Mouse (Mus musculus): ENCODE data around the gene Shroom2. TPM values are rescaled to one million over a fixed set of nuclear protein-coding genes. Genes with fewer than 3 reads are reported as not detected.
A peak's percentile ranks its signal among the peaks of the same experiment; 100 is the strongest.

Gene Shroom2
- polyA plus RNA-seq, 1 experiment from 2014 or later, result 6.6 TPM

DNA sequence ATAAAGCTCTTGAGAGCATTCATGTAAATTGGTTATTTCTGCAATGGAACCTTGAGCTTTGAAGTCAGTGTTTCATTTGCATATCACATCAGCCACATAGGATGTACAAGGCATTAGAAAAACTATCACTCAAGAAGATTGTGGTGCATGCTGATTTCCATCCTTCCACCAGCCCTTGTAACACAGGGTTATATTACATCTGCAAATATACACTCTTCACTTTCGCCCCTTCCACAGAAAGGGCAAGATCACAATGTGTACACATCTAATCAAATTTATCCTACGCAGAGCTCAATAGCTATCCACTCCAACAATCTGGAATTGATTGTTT lies 112.7 kb downstream of the Shroom2 start:
- Histone ChIP-seq H3K27ac (ENCODE audit: low read length) (no peak overlapping the region), H3K4me3 (ENCODE audit: low read length) (no peak overlapping the region), H3K4me2 (replicated peaks; ENCODE audit: low read depth, low read length) (no peak overlapping the region), H3K27me3 (ENCODE audit: insufficient read depth, low read length) (peaks cover 25% of the 10 kb centered on the region; the same call in 1 of the 2 replicates), H3K9me3 (ENCODE audit: low read length) (no peaks in the 10 kb centered on the region), H3K36me3 (ENCODE audit: insufficient read depth, low read length) (peaks cover 3% of the 10 kb centered on the region; the same call in 1 of the 2 replicates), H3K4me1 (ENCODE audit: insufficient read depth, low read length) (no peaks in the 10 kb centered on the region), H3K9ac (replicated peaks; ENCODE audit: low read length) (no peak overlapping the region)
- ATAC-seq (ENCODE audit: low FRiP score, low TSS enrichment), result no peak
- WGBS, result 78% methylated on average over 2 of the region's 2 CpGs

DNA sequence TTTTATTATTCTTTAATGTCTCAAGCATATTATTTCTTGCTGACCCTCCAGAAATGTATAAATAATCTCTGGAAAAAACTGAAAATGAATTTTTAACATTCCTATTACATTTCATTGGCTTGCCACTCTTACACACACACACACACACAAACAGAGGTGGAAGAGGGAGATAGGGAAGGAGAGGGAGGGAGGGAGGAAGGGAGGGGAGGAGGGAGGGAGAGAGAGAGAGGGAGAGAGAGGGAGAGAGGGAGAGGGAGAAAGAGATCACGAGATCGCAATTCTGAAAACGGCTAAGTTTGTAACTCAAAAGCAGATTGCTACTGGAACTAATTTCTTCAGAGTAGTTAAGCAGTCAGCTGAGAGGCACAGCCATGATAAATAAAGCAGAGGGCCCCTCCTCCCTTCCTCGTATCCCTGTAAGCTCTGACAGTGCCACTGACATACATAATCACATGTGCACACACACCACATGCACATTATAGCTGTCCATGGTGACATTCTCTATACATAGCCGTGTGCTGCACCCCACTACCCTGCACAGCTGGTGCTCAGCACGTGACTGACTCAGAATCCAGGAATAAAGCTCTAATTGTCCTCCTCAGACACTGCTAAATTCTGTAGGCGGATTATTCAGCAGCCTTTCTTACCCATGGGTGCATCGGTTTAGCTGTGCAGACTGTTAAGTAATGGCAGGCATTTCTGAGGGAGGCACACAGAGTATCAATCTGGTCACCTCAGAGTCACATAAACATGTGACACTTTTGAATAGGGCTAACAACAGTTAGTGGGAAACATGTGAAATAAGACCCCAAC lies 113.3 kb downstream of the Shroom2 start:
- no peak overlapping the region for H3K9ac ChIP-seq (replicated peaks; ENCODE audit: low read length)
- peaks cover 24% of the 10 kb centered on the region; the same call in 1 of the 2 replicates for H3K27me3 ChIP-seq (ENCODE audit: insufficient read depth, low read length)
- no peaks in the 10 kb centered on the region for H3K9me3 ChIP-seq (ENCODE audit: low read length)
- H3K36me3 ChIP-seq (ENCODE audit: insufficient read depth, low read length), result peaks cover 3% of the 10 kb centered on the region; the same call in 1 of the 2 replicates
- no peak overlapping the region for H3K4me3 ChIP-seq (ENCODE audit: low read length)
- 0 out of 2 replicates have a peak, but pooled peaks have one; percentile 19 for ATAC-seq (ENCODE audit: low FRiP score, low TSS enrichment)
- WGBS, result 55% methylated on average over 8 of the region's 8 CpGs
- H3K4me2 ChIP-seq (replicated peaks; ENCODE audit: low read depth, low read length), result no peak overlapping the region
- H3K27ac ChIP-seq (ENCODE audit: low read length), result no peak overlapping the region
- H3K4me1 ChIP-seq (ENCODE audit: insufficient read depth, low read length), result no peaks in the 10 kb centered on the region

DNA sequence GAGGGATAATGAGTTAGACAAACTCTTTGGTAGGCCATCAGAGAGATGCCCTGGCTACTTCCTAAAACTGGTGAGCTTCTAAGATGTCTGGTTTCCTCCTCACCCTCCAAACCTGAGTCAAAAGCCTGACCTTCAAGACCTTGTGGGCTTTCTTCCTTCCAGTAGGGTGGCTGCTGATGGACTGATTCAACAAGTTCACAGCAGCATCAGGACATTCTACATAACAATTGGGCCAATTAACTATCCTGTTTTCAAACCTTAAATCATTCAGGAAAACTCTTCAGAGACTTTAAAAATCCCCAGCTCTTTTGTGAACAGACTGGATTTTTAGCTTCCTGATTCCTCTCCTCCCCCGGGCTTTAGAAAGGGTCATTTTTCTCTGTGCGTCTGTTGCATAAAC lies 116.6 kb downstream of the Shroom2 start:
- no peak overlapping the region for H3K4me3 ChIP-seq (ENCODE audit: low read length)
- no peak for ATAC-seq (ENCODE audit: low FRiP score, low TSS enrichment)
- H3K27ac ChIP-seq (ENCODE audit: low read length), result no peak overlapping the region
- no peaks in the 10 kb centered on the region for H3K4me1 ChIP-seq (ENCODE audit: insufficient read depth, low read length)
- H3K36me3 ChIP-seq (ENCODE audit: insufficient read depth, low read length), result no peaks in the 10 kb centered on the region
- H3K9me3 ChIP-seq (ENCODE audit: low read length), result no peaks in the 10 kb centered on the region
- H3K9ac ChIP-seq (replicated peaks; ENCODE audit: low read length), result no peak overlapping the region
- H3K27me3 ChIP-seq (ENCODE audit: insufficient read depth, low read length), result peaks cover 21% of the 10 kb centered on the region; the same call in 1 of the 2 replicates
- H3K4me2 ChIP-seq (replicated peaks; ENCODE audit: low read depth, low read length), result no peak overlapping the region
- whole genome bisulfite sequencing, result 66% methylated on average over 2 of the region's 2 CpGs

DNA sequence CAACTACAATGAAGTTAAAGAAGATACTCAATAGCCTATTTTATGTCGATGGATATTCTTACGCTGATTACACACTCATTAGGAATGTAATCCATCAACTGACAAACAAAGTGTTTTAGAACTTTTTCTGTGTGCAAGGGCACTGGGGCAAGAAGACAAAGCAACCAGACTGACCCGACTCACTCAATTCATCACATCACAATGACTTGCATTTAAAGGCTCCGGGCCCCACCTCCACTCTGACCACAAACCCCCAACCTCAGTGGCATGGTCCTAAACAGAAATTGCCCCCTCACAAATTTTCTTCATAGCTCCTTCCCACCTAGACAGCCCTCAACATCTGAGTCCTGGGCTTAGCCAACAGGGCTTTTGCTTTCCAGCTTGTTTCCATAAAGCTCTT lies 124.4 kb downstream of the Shroom2 start:
- H3K9me3 ChIP-seq (ENCODE audit: low read length), result no peaks in the 10 kb centered on the region
- WGBS, result 52% methylated on average over 4 of the region's 4 CpGs
- no peak for ATAC-seq (ENCODE audit: low FRiP score, low TSS enrichment)
- H3K36me3 ChIP-seq (ENCODE audit: insufficient read depth, low read length), result no peaks in the 10 kb centered on the region
- H3K9ac ChIP-seq (replicated peaks; ENCODE audit: low read length), result no peak overlapping the region
- no peak overlapping the region for H3K27ac ChIP-seq (ENCODE audit: low read length)
- H3K4me2 ChIP-seq (replicated peaks; ENCODE audit: low read depth, low read length), result no peak overlapping the region
- H3K4me1 ChIP-seq (ENCODE audit: insufficient read depth, low read length), result no peaks in the 10 kb centered on the region
- peaks cover 6% of the 10 kb centered on the region; the same call in 1 of the 2 replicates for H3K27me3 ChIP-seq (ENCODE audit: insufficient read depth, low read length)
- H3K4me3 ChIP-seq (ENCODE audit: low read length), result no peak overlapping the region

DNA sequence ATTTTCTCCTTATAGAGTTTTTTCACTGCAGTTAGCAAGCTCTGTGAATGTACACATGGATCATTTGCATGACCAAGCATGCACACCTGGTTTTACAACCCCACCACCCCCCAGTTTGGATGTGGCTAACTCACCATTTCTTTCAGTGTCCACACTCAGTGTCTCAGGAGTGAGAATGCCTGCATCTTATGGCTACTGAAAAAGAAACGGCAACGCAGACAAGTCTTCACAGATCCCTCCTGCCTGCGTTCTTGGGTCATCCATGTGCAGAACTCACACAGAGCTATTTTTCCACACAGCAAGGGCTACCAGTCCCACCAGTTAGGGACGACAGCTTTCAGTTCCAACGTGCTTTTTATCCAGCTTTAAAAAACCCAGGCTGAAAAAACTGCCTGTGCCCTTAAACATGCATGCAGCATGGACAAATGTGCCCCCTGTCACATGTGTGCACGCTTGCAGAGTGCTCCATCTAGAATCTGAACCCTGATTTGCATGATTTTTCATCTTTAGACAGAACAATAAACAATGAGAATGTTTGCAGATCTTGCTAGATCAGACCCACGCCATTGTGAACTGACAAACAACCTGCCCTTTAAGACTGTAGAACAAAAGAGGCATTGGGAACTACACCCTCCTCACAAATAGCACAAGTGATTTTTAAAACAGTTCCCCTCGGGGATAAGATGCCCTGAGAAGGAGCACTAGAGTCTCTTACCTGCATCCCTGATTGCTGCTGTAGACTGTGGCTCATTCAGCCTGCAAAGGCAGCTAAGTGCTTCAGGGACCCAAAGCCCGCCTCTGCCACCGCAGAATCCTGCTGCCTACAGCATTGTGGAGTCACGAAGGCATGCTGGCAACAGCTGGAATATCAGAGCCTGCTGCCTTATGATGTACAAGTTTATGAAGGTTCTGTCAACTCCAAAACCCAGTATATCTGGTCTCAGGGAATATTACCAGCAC lies 125.3 kb downstream of the Shroom2 start:
- Histone ChIP-seq H3K9me3 (ENCODE audit: low read length) (no peaks in the 10 kb centered on the region), H3K4me2 (replicated peaks; ENCODE audit: low read depth, low read length) (no peak overlapping the region), H3K27me3 (ENCODE audit: insufficient read depth, low read length) (peaks cover 5% of the 10 kb centered on the region; the same call in 1 of the 2 replicates), H3K9ac (replicated peaks; ENCODE audit: low read length) (no peak overlapping the region), H3K4me1 (ENCODE audit: insufficient read depth, low read length) (no peaks in the 10 kb centered on the region), H3K27ac (ENCODE audit: low read length) (no peak overlapping the region), H3K36me3 (ENCODE audit: insufficient read depth, low read length) (no peaks in the 10 kb centered on the region), H3K4me3 (ENCODE audit: low read length) (no peak overlapping the region)
- 62% methylated on average over 11 of the region's 11 CpGs for WGBS
- no peak for ATAC-seq (ENCODE audit: low FRiP score, low TSS enrichment)

DNA sequence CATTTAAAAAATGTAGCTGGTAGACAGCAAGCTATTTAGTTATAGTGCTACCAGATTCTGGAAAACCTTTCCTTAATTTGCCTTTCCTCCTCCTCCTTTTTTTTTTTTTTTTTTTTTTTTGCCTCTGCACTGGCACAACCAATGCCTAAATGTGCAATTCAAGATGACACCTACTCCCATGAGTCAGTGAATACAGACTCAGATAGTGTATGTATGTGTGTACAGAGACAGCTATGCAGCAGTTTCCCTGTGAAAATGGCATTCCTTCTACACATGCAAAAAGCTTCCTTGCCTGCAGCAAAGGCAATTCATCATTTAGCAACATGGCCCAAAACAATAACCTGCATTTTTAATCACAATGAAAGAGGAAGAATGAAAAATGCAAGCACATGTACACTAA lies 126.1 kb downstream of the Shroom2 start:
- H3K4me1 ChIP-seq (ENCODE audit: insufficient read depth, low read length), result no peaks in the 10 kb centered on the region
- no peaks in the 10 kb centered on the region for H3K36me3 ChIP-seq (ENCODE audit: insufficient read depth, low read length)
- no peak overlapping the region for H3K4me3 ChIP-seq (ENCODE audit: low read length)
- no peak overlapping the region for H3K4me2 ChIP-seq (replicated peaks; ENCODE audit: low read depth, low read length)
- H3K9ac ChIP-seq (replicated peaks; ENCODE audit: low read length), result no peak overlapping the region
- H3K9me3 ChIP-seq (ENCODE audit: low read length), result no peaks in the 10 kb centered on the region
- H3K27me3 ChIP-seq (ENCODE audit: insufficient read depth, low read length), result peaks cover 5% of the 10 kb centered on the region; the same call in 1 of the 2 replicates
- H3K27ac ChIP-seq (ENCODE audit: low read length), result no peak overlapping the region
- no peak for ATAC-seq (ENCODE audit: low FRiP score, low TSS enrichment)

DNA sequence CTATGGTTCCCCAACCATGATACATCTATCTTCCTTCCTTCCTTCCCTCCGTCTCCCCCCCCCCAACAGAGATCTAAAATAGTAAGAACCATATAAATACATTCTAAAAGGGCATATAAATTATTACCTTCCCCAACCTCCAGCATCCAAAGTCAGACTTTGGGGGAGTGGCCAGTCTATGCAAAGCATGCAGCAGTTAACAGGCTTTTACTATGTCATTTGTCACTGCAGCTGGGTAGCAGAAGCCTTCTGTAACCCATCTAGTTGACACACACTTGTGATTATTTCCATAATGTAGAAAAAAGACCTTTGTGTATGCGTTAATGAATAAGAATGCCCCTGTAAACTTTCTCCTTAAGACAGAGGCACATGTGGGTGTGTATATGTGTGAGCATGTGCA lies 126.6 kb downstream of the Shroom2 start:
- 74% methylated on average over 2 of the region's 2 CpGs for WGBS

DNA sequence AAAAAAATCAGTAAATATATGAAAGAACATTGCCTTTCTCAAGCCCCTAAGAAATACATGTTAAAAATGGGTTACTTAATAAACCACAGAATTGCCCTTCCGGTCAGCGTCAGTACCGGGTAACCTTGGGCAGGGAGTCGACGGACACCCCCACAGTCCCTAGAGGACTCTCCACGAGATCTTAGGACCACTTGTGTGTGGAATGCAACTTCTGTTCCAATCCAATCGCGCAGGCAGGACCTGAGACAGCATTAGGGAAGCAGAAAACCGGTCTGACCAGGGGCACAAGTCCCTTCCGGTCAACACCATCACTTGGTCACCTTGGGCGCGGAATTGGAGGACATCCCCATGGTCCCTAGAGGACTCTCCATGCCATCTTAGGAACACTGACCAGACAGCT lies 133.9 kb downstream of the Shroom2 start:
- no peak overlapping the region for H3K4me3 ChIP-seq (ENCODE audit: low read length)
- no peaks in the 10 kb centered on the region for H3K4me1 ChIP-seq (ENCODE audit: insufficient read depth, low read length)
- no peak overlapping the region for H3K27ac ChIP-seq (ENCODE audit: low read length)
- H3K27me3 ChIP-seq (ENCODE audit: insufficient read depth, low read length), result 0 out of 2 replicates have a peak, but pooled peaks cover 2% of the 10 kb centered on the region
- 86% methylated on average over 12 of the region's 12 CpGs for WGBS
- no peak for ATAC-seq (ENCODE audit: low FRiP score, low TSS enrichment)
- no peaks in the 10 kb centered on the region for H3K36me3 ChIP-seq (ENCODE audit: insufficient read depth, low read length)
- no peak overlapping the region for H3K9ac ChIP-seq (replicated peaks; ENCODE audit: low read length)
- H3K4me2 ChIP-seq (replicated peaks; ENCODE audit: low read depth, low read length), result no peak overlapping the region
- no peaks in the 10 kb centered on the region for H3K9me3 ChIP-seq (ENCODE audit: low read length)

More for the DNA sequence above, 126.6 kb downstream of the Shroom2 start:
- Histone ChIP-seq H3K27ac (ENCODE audit: low read length) (no peak overlapping the region), H3K4me2 (replicated peaks; ENCODE audit: low read depth, low read length) (no peak overlapping the region), H3K27me3 (ENCODE audit: insufficient read depth, low read length) (peaks cover 5% of the 10 kb centered on the region; the same call in 1 of the 2 replicates), H3K4me1 (ENCODE audit: insufficient read depth, low read length) (no peaks in the 10 kb centered on the region), H3K9ac (replicated peaks; ENCODE audit: low read length) (no peak overlapping the region), H3K4me3 (ENCODE audit: low read length) (no peak overlapping the region), H3K9me3 (ENCODE audit: low read length) (no peaks in the 10 kb centered on the region), H3K36me3 (ENCODE audit: insufficient read depth, low read length) (no peaks in the 10 kb centered on the region)
- ATAC-seq (ENCODE audit: low FRiP score, low TSS enrichment), result no peak

DNA sequence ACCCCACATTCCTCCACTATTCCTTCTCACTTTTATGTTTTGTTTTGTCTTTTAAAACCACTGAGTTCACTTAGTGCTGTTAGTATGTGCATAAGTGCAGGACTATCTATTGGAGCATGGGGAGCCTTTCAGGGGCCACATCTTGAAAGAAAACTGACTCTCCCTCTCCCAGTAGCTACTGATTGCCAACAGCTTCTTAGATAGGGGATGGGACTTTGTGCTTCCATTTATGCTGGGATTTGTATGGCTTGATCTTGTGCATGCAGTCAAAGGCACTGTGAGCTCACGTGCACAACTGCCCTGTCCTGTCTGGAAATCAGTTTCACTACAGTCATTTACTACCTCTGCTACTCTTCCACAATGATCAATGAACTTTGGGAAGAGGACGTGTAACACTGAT lies 147.9 kb downstream of the Shroom2 start:
- 87% methylated on average over 2 of the region's 2 CpGs for WGBS
- no peak for ATAC-seq (ENCODE audit: low FRiP score, low TSS enrichment)

More for the DNA sequence above, 147.9 kb downstream of the Shroom2 start:
- no peaks in the 10 kb centered on the region for H3K9me3 ChIP-seq (ENCODE audit: low read length)
- no peaks in the 10 kb centered on the region for H3K4me1 ChIP-seq (ENCODE audit: insufficient read depth, low read length)
- no peak overlapping the region for H3K9ac ChIP-seq (replicated peaks; ENCODE audit: low read length)
- peaks cover 6% of the 10 kb centered on the region; the same call in 1 of the 2 replicates for H3K27me3 ChIP-seq (ENCODE audit: insufficient read depth, low read length)
- no peak overlapping the region for H3K4me3 ChIP-seq (ENCODE audit: low read length)
- 0 out of 2 replicates have a peak, but pooled peaks cover 2% of the 10 kb centered on the region for H3K36me3 ChIP-seq (ENCODE audit: insufficient read depth, low read length)
- no peak overlapping the region for H3K27ac ChIP-seq (ENCODE audit: low read length)
- H3K4me2 ChIP-seq (replicated peaks; ENCODE audit: low read depth, low read length), result no peak overlapping the region

Measured in kidney, embryonic 16.5 days (tissue).